Mouse (Mus musculus) heart, adult 2 months (tissue): ENCODE results near the gene Trim61.

Source experiments
- CTCF ChIP-seq: fragments of 200-600 bp; IDR thresholded peaks from 2 replicates; pipeline ENCODE4 v1.8.1; 2022; ENCODE audit warnings: antibody characterized with exemption, mild to moderate bottlenecking, moderate library complexity
- POLR2A ChIP-seq: fragments of 200-500 bp; IDR thresholded peaks from 2 replicates; pipeline ENCODE4 v1.6.1; 2011; ENCODE audit warnings: mild to moderate bottlenecking, low read depth, low read length, control low read depth; ENCODE audit not compliant: insufficient read depth

- peak; percentile 80 for TF ChIP-seq CTCF
- no peak for TF ChIP-seq POLR2A
Observed at GRCm38 (mm10) chr8:65022485-65022884, 4.2 kb upstream of the Trim61 start.
